Mouse (Mus musculus) heart, postnatal 0 days (tissue): ENCODE results near the gene Dynll2.

ENCODE experiments used
- CTCF ChIP-seq: IDR thresholded peaks from 2 replicates; pipeline ENCODE4 v1.5.1; 2016; ENCODE audit warnings: antibody characterized with exemption, control low read depth, low read depth
- EP300 ChIP-seq: IDR thresholded peaks from 2 replicates; pipeline ENCODE4 v1.6.1; 2016; ENCODE audit warnings: antibody characterized with exemption, low read depth

DNA sequence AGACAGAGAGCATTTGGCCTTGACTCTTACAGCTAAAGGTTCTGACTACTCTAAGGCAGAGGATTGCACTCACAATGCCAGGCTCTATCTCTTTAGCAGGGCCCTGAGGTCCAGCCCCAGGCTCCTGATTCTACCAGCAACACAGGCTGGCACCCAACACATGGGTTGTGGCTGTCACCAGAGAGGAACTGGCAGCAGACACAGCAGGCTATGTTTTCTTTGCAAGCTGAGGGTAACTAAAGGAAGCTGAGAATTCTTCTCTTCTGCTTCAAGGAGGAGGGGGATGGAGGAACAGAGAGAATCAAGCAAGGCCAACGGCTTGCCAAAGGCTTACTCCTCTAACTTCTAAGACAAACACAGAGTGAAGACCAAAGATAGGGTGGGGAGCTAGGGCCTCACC, 21.3 kb upstream of the Dynll2 start:
- no peak for TF ChIP-seq CTCF
- no peak for TF ChIP-seq EP300
